Mouse (Mus musculus): ENCODE data around the gene Echdc2.

Echdc2 gene

DNA sequence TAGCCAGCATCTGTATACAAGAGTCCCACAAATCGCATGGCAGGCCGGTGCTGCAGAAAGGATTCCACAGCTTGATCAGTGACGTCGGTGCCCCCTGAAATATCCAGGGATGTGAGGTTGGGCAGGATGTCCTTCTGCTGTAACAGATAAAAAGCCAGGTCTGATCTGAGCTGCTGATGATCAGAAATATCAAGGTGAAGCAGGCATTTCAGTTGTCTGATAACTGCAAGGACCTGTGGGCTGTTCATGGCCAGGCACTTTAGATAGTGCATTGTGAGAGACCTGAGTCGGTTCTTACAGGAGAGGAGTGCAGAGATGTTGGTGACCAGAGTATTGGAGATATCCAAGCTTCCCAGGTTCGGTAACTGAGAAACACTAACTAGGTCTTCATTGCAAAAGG lies 39.4 kb downstream of the Echdc2 start:
- no peak for DNase-seq

DNA sequence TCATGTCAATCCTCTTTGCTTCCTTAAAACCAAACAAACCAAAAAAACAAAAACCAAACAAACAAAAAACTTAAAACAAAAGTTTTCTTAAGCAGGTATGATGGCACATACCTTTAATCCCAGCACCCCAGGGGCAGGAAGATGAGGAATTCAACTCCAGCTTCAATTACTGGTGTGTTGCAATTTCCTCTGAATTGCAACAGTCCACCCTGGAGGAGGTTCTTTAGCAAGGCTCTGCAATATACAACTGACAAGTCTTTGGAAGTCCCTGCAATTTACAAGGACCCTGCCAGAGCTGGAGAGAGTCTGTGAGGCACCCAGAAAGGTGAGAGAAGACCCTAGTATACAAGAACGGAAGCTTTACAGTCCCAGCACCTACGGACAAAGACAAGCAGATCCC lies 47.8 kb downstream of the Echdc2 start:
- no peak for DNase-seq

- DNase-seq, result peak; percentile 10 to 27
Observed at GRCm38 (mm10) chr4:108217332-108218179, 52.3 kb downstream of the Echdc2 start, which contains the start of gene Zyg11a. Zyg11a (minus strand) TSS chr4:108218048.

DNA sequence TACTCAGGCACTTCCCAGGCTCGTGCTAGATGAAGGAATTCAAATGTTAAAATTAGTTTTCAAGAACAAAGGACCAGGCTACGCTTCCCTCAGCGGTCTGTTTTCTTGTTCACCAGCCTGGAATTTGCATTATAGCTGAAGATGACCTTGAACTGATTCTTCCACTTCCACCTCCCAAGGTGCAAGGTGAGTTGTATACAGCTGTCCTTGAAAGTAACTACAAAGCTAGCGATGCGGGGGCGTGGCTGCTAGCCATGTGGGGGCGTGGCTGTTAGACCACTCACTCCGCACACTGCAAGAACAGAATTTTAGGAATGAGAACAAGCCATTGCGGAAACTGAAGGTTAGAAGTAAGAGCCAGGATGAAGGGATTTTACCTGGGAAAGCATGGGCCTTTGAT lies 53.8 kb downstream of the Echdc2 start:
- no peak for DNase-seq

- no peak for DNase-seq
Observed at GRCm38 (mm10) chr4:108222507-108222906, 57.3 kb downstream of the Echdc2 start.

DNA sequence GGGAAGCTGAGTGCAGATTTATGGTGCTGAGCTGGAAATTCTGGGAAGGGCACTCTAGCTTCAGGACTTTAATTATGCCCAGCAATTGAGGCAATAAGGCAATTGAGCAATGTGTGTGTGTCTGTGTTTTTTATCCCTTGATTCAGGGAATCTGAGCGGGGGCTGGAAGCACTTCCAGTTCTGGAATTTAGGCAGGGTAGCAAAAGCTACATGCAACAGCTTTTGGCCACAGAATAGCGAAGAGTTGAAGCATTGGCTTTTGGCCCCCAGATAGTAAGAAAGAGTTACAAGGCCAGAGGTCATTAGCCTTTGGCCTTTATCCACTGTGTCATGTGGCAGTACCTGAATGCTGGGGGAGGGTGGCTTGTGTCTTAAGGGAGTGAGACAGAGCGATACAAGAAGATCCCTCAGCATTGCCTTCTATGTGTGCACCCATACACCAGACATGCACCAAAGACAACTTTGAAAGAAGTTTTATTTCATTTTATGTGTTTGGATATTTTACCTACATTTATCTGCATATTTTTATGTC lies 60.2 kb downstream of the Echdc2 start:
- no peak for DNase-seq

All from spleen, adult 18-20 months (tissue).